Mouse (Mus musculus): ENCODE results near the gene Gnai2. TPM values are rescaled to one million over a fixed set of nuclear protein-coding genes. Genes with fewer than 3 reads are reported as not detected.
A peak's percentile ranks its signal among the peaks of the same experiment; 100 is the strongest.

Gene Gnai2
- polyA plus RNA-seq, 1 experiment from 2014 or later, result 434 TPM

GRCm38 (mm10) chr9:107583174-107583573, 52.0 kb downstream of the Gnai2 start:
- H3K27ac ChIP-seq (ENCODE audit: low read depth, low read length), result no peak overlapping the region
- WGBS, result 90% methylated on average over 14 of the region's 14 CpGs

GRCm38 (mm10) chr9:107582509-107583062, 52.6 kb downstream of the Gnai2 start:
- DNase-seq (ENCODE audit: low spot score), result no peak
- Histone ChIP-seq H3K9me3 (ENCODE audit: control insufficient read depth, low read length) (no peaks in the 10 kb centered on the region), H3K9ac (ENCODE audit: low read length) (no peak overlapping the region), H3K4me3 (ENCODE audit: low read depth, low read length) (no peak overlapping the region), H3K4me1 (ENCODE audit: control insufficient read depth, insufficient read depth, low read length) (peaks cover 10% of the 10 kb centered on the region; the same call in 1 of the 2 replicates), H3K27ac (ENCODE audit: low read depth, low read length) (no peak overlapping the region), H3K36me3 (ENCODE audit: control insufficient read depth, insufficient read depth, low read length) (no peaks in the 10 kb centered on the region), H3K27me3 (ENCODE audit: control insufficient read depth, insufficient read depth, low read length) (no peaks in the 10 kb centered on the region), H3K4me2 (ENCODE audit: low read depth) (no peak overlapping the region)
- WGBS, result 84% methylated on average over 7 of the region's 7 CpGs
- no peak for ATAC-seq (ENCODE audit: insufficient read depth, low FRiP score, low TSS enrichment)

More at GRCm38 (mm10) chr9:107583174-107583573, 52.0 kb downstream of the Gnai2 start:
- DNase-seq (ENCODE audit: low spot score) (no peak), ATAC-seq (ENCODE audit: insufficient read depth, low FRiP score, low TSS enrichment) (no peak)
- Histone ChIP-seq H3K4me2 (ENCODE audit: low read depth) (no peak overlapping the region), H3K9me3 (ENCODE audit: control insufficient read depth, low read length) (no peaks in the 10 kb centered on the region), H3K4me1 (ENCODE audit: control insufficient read depth, insufficient read depth, low read length) (peaks cover 11% of the 10 kb centered on the region), H3K36me3 (ENCODE audit: control insufficient read depth, insufficient read depth, low read length) (no peaks in the 10 kb centered on the region), H3K27me3 (ENCODE audit: control insufficient read depth, insufficient read depth, low read length) (no peaks in the 10 kb centered on the region), H3K9ac (ENCODE audit: low read length) (no peak overlapping the region), H3K4me3 (ENCODE audit: low read depth, low read length) (no peak overlapping the region)

GRCm38 (mm10) chr9:107581584-107581983, 53.6 kb downstream of the Gnai2 start:
- H3K4me1 ChIP-seq (ENCODE audit: control insufficient read depth, insufficient read depth, low read length), result peaks cover 13% of the 10 kb centered on the region; the same call in 1 of the 2 replicates
- no peaks in the 10 kb centered on the region for H3K36me3 ChIP-seq (ENCODE audit: control insufficient read depth, insufficient read depth, low read length)
- H3K9me3 ChIP-seq (ENCODE audit: control insufficient read depth, low read length), result no peaks in the 10 kb centered on the region
- no peak overlapping the region for H3K27ac ChIP-seq (ENCODE audit: low read depth, low read length)
- ATAC-seq (ENCODE audit: insufficient read depth, low FRiP score, low TSS enrichment) (no peak), DNase-seq (ENCODE audit: low spot score) (no peak)
- peak overlapping the region; percentile 52 for H3K4me2 ChIP-seq (ENCODE audit: low read depth)
- whole genome bisulfite sequencing, result 76% methylated on average over 4 of the region's 4 CpGs
- H3K27me3 ChIP-seq (ENCODE audit: control insufficient read depth, insufficient read depth, low read length), result no peaks in the 10 kb centered on the region
- peak overlapping the region; percentile 44; the same call in 1 of the 2 replicates for H3K4me3 ChIP-seq (ENCODE audit: low read depth, low read length)
- H3K9ac ChIP-seq (ENCODE audit: low read length), result peak overlapping the region; percentile 65; the same call in 1 of the 2 replicates

- Histone ChIP-seq H3K9me3 (ENCODE audit: control insufficient read depth, low read length) (no peaks in the 10 kb centered on the region), H3K27ac (ENCODE audit: low read depth, low read length) (peak within 1 kb of the TSS; percentile 45; the same call in 1 of the 2 replicates), H3K36me3 (ENCODE audit: control insufficient read depth, insufficient read depth, low read length) (no peaks in the 10 kb centered on the region), H3K4me2 (ENCODE audit: low read depth) (peak within 1 kb of the TSS; percentile 52), H3K4me3 (ENCODE audit: low read depth, low read length) (peak within 1 kb of the TSS; percentile 44), H3K9ac (ENCODE audit: low read length) (peak within 1 kb of the TSS; percentile 65), H3K4me1 (ENCODE audit: control insufficient read depth, insufficient read depth, low read length) (peaks cover 13% of the 10 kb centered on the region; the same call in 1 of the 2 replicates), H3K27me3 (ENCODE audit: control insufficient read depth, insufficient read depth, low read length) (no peaks in the 10 kb centered on the region)
- DNase-seq (ENCODE audit: low spot score), result peak; percentile 79
- peak; percentile 48 for ATAC-seq (ENCODE audit: insufficient read depth, low FRiP score, low TSS enrichment)
- WGBS, result 1% methylated on average over 32 of the region's 32 CpGs
These were observed 54.5 kb downstream of the Gnai2 start, which contains the start of gene Hyal3 for GRCm38 (mm10) chr9:107580501-107581317. Gene Hyal3 (plus strand): TSS chr9:107580818.

GRCm38 (mm10) chr9:107579023-107579900, 55.9 kb downstream of the Gnai2 start:
- H3K4me2 ChIP-seq (ENCODE audit: low read depth), result no peak overlapping the region
- H3K4me1 ChIP-seq (ENCODE audit: control insufficient read depth, insufficient read depth, low read length), result peaks cover 13% of the 10 kb centered on the region; the same call in 1 of the 2 replicates
- H3K9me3 ChIP-seq (ENCODE audit: control insufficient read depth, low read length), result no peaks in the 10 kb centered on the region
- no peaks in the 10 kb centered on the region for H3K36me3 ChIP-seq (ENCODE audit: control insufficient read depth, insufficient read depth, low read length)
- H3K4me3 ChIP-seq (ENCODE audit: low read depth, low read length), result no peak overlapping the region
- 95% methylated on average over 14 of the region's 14 CpGs for WGBS
- no peak overlapping the region for H3K9ac ChIP-seq (ENCODE audit: low read length)
- DNase-seq (ENCODE audit: low spot score) (no peak), ATAC-seq (ENCODE audit: insufficient read depth, low FRiP score, low TSS enrichment) (no peak)
- H3K27ac ChIP-seq (ENCODE audit: low read depth, low read length), result no peak overlapping the region
- H3K27me3 ChIP-seq (ENCODE audit: control insufficient read depth, insufficient read depth, low read length), result no peaks in the 10 kb centered on the region

GRCm38 (mm10) chr9:107578587-107578986, 56.6 kb downstream of the Gnai2 start, which contains the start of gene Naa80:
Gene Naa80 (plus strand): TSS chr9:107578887.
- no peak within 1 kb of the TSS for H3K27ac ChIP-seq (ENCODE audit: low read depth, low read length)
- ATAC-seq (ENCODE audit: insufficient read depth, low FRiP score, low TSS enrichment) (no peak), DNase-seq (ENCODE audit: low spot score) (no peak)
- H3K9ac ChIP-seq (ENCODE audit: low read length), result no peak within 1 kb of the TSS
- no peaks in the 10 kb centered on the region for H3K27me3 ChIP-seq (ENCODE audit: control insufficient read depth, insufficient read depth, low read length)
- H3K4me3 ChIP-seq (ENCODE audit: low read depth, low read length), result no peak within 1 kb of the TSS
- no peak within 1 kb of the TSS for H3K4me2 ChIP-seq (ENCODE audit: low read depth)
- H3K9me3 ChIP-seq (ENCODE audit: control insufficient read depth, low read length), result no peaks in the 10 kb centered on the region
- H3K36me3 ChIP-seq (ENCODE audit: control insufficient read depth, insufficient read depth, low read length), result no peaks in the 10 kb centered on the region
- WGBS, result 76% methylated on average over 3 of the region's 3 CpGs
- peaks cover 13% of the 10 kb centered on the region; the same call in 1 of the 2 replicates for H3K4me1 ChIP-seq (ENCODE audit: control insufficient read depth, insufficient read depth, low read length)

- ATAC-seq (ENCODE audit: insufficient read depth, low FRiP score, low TSS enrichment) (no peak), DNase-seq (ENCODE audit: low spot score) (no peak)
- Histone ChIP-seq H3K27me3 (ENCODE audit: control insufficient read depth, insufficient read depth, low read length) (no peaks in the 10 kb centered on the region), H3K36me3 (ENCODE audit: control insufficient read depth, insufficient read depth, low read length) (peaks cover 2% of the 10 kb centered on the region; the same call in 1 of the 2 replicates), H3K4me3 (ENCODE audit: low read depth, low read length) (no peak overlapping the region), H3K4me2 (ENCODE audit: low read depth) (no peak overlapping the region), H3K9me3 (ENCODE audit: control insufficient read depth, low read length) (no peaks in the 10 kb centered on the region), H3K27ac (ENCODE audit: low read depth, low read length) (no peak overlapping the region), H3K4me1 (ENCODE audit: control insufficient read depth, insufficient read depth, low read length) (peaks cover 13% of the 10 kb centered on the region; the same call in 1 of the 2 replicates), H3K9ac (ENCODE audit: low read length) (no peak overlapping the region)
- WGBS, result 91% methylated on average over 10 of the region's 10 CpGs
These were observed 57.3 kb downstream of the Gnai2 start for GRCm38 (mm10) chr9:107577871-107578270.
